Mouse (Mus musculus) ES-Bruce4 (cell line): ENCODE results near the gene Atr.

ENCODE experiments used
- CTCF ChIP-seq: IDR thresholded peaks from one replicate; pipeline ENCODE4 v1.8.1; 2011; ENCODE audit warnings: low read depth, low read length
- EP300 ChIP-seq: IDR thresholded peaks from 2 replicates; pipeline ENCODE4 v1.6.1; 2011; ENCODE audit warnings: low read depth, low read length; ENCODE audit not compliant: insufficient read depth
- POLR2A ChIP-seq: IDR thresholded peaks from one replicate; pipeline ENCODE4 v1.8.1; 2011; ENCODE audit warnings: low read length; ENCODE audit not compliant: insufficient read depth

DNA sequence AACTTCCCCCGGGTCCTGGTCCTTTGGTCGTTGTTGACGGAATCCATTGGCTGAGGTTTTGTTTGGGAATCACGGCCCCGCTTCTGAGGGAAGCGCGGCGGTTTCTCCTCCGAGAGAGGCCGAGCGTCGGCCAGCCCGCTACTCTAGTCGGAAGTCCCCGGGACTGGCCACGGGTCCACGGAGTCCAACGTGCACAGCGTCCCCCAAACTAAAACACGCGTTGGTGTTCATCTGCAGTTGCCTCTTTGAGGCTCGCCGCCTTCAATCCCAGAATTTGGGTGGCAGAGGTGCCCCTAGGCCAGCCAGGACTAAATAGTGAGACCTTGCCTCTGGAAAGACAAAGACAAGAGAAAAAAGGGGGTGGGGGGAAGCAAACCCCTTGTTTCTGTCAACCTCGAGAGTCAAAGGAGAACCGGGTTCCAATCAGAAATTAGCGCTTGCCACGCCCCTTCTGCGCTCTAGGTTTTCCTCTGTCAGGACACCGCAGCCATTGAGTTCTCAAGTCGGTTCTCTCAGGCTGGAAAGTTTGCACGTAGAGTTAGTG, 702 bp downstream of the Atr start:
- TF ChIP-seq CTCF (no peak), POLR2A (no peak), EP300 (no peak)
